Mouse (Mus musculus) kidney, adult 2 months (tissue): ENCODE data around the gene Klhdc4.

Experiments
- CTCF ChIP-seq: fragments of 200-500 bp; conservative IDR thresholded peaks from 2 replicates; pipeline ENCODE4 v1.5.1; 2011; ENCODE audit warnings: low read depth, mild to moderate bottlenecking, control low read depth, low read length, moderate library complexity, mixed read lengths; ENCODE audit not compliant: insufficient read depth, insufficient read length
- POLR2A ChIP-seq: fragments of 200-500 bp; IDR thresholded peaks from one replicate; pipeline ENCODE4 v1.6.1; 2011; ENCODE audit warnings: low read depth, low read length, control low read depth

DNA sequence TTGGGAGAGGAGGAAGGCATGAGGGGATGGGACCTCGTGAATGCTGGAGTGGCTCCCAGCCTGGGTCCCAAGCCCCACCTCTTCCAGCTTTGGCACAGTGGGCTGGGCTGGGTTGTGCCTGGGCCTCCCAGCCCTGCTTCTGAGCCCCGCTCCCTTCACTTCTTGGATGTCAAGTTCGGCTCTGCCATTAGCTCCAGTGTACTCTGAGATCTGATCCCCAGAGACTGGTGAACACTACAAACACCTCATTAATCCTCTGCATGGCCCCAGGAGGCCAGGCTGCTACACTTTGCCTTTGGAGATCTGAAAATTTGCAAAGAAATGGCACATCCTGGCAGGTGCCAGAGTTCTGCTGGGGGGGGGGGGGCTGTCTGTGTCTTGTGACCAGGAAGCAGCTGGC, 60.3 kb downstream of the Klhdc4 start:
- no peak for TF ChIP-seq CTCF
- TF ChIP-seq POLR2A: no peak
